Mouse (Mus musculus): Measurements from ENCODE around the gene Pde1c.

Pde1c gene

GRCm38 (mm10) chr6:56098427-56098826 lies 470.5 kb downstream of the Pde1c start:
- DNase-seq (ENCODE audit: low read depth, low spot score), result no peak

GRCm38 (mm10) chr6:56076378-56076805 lies 492.5 kb downstream of the Pde1c start:
- DNase-seq (ENCODE audit: low read depth, low spot score), result no peak

GRCm38 (mm10) chr6:56068516-56068915 lies 500.4 kb downstream of the Pde1c start:
- DNase-seq (ENCODE audit: low read depth, low spot score), result no peak

DNA sequence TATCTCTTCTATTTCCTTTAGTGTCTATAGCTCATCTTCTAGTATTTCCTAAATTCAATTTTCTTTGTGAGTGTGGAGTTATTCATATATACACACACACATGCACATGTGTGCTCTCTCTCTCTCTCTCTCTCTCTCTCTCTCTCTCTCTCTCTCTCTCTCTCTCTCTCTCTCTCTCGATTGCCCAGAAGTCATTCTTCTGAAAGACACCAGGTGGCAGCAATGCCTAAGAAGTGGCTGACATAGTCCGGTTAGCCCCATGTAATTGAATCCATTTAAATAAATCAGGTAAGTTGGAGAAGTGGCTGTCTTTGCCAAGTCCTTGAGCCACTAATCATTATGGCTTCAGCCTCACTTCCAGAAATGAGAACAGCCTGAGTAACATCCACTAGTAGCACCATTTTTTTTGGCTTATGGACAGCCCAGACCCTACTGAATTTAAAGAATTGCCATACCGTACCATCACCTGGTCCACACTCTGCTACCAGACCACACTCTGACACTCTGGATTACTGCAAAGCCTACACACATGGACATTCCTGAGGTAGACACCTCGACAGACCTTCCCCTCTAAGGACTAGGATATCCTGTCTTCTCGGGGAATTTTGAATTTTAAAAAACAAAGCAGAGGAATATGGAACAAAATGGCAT lies 502.1 kb downstream of the Pde1c start:
- DNase-seq (ENCODE audit: low read depth, low spot score), result no peak

DNA sequence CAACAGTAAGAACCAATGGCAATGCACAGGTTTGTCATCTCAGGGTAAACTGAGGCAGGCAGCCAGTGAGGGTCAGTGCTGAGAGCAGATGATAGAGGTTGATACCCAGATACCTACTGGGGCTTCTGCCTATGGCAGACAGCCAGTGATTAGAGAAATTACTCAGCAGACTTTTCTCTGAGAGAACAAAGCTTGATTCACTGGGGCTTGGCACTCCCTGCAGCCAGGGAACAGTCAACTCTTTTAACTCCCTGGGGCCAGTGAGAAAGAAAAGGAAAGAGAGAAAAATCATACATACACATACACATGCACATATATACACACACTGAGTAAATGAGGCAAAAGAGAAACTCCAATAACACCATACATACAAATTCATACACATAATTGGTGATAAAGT lies 505.2 kb downstream of the Pde1c start:
- no peak for DNase-seq (ENCODE audit: low read depth, low spot score)

GRCm38 (mm10) chr6:56049104-56049503 lies 519.8 kb downstream of the Pde1c start:
- no peak for DNase-seq (ENCODE audit: low read depth, low spot score)

- DNase-seq (ENCODE audit: low read depth, low spot score), result no peak
These were observed 520.3 kb downstream of the Pde1c start for GRCm38 (mm10) chr6:56048580-56048979.

DNA sequence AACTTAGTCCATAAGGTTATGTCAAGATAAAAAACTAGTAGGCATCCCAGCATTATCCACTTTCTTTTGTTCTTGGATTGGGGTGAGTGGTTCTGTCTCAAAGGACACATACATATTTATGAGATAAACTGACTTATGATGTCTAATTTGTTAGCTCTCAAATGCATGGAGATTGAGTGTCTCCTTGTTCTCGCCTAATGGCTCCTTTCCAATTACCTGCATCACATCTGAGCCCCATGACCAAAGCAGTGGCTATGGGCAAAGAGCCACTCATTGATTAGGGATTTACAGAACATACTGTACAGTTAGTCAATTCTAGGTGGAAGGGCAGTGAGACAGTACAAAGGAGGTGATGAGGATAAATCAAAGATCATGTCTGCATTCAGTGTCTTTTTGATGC lies 524.2 kb downstream of the Pde1c start:
- DNase-seq (ENCODE audit: low read depth, low spot score), result no peak

DNA sequence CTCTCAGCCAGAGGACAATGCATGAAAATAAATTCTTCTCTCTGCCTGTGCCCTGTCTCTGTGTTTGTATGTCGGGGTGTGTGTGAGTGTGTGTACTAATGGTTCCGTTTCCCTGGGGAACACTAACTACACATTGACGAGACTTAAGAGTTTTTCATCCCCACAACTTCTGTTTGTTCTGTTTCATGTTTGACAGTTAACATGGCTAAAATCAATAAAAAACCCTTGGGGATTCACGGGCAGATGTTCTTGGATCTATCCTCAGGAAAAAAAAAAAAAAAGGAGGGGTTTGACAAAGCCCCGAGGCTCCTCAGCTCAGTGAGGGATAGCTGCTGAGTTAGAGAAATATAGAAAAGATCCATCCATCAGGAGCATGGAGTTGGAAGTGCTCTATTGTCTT lies 524.6 kb downstream of the Pde1c start:
- DNase-seq (ENCODE audit: low read depth, low spot score), result no peak

DNA sequence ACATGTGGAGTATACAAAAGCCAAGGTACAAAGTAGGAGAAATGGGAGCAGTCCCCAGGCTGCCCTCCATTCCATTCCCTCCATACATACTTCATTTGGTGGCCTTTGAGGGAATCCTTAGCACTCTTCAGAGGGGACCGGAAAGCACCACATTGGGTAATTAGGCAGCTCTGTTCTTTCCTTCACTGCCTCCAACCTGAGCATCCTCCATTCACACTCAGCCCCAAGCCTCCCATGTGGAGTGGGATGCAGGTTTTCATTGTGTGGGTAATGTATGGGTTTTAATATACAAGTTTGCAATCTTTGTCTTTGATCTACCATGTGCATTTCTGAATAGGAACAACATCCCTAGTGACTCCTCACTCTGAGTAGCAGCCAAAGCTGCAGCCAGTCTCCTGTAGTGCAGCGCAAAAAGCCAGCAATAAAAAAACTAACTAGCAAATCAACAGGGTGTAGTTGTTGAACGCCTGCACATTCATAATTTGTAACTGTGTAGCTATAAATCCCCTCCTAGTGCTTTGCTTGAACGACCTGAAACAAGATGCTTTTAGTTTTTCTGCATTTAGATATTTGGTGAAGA lies 529.3 kb downstream of the Pde1c start:
- DNase-seq (ENCODE audit: low read depth, low spot score), result no peak

DNA sequence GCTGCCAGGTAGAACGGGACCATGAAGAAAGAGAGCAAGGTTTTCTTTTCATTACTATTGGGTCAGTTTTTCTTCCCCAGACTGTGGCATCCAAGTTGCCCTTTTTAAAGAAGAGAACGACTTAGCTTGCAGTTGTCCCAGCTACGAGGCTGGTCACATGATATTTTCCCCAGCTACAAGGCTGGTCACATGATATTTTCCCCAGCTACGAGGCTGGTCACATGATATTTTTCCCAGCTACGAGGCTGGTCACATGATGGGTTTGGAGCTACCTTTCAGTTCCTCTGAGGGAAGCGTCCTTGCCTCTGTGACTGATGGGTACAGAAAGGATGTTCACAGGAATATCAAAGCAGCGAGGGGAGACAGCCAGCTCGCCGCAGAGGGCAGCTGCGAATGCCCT lies 533.8 kb downstream of the Pde1c start:
- no peak for DNase-seq (ENCODE audit: low read depth, low spot score)

DNA sequence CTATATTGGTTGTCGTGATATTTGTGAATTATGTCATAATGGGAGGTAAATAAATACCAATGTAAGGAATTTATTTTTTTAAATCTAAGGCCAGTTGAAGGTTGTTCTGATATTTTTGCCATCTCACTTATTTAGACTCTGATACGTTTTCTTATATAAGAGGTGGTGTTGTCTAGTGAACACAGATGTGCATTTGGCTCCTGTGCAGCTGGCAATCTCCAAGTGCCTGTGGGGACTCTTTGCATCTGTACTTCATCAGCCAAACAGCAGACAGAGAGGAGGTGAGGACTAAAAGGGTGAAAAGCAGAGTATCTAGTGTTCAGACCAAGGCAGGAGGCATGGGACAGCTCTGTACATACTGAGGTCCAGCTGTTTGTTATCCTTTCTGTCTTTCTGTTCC lies 536.7 kb downstream of the Pde1c start:
- no peak for DNase-seq (ENCODE audit: low read depth, low spot score)

DNA sequence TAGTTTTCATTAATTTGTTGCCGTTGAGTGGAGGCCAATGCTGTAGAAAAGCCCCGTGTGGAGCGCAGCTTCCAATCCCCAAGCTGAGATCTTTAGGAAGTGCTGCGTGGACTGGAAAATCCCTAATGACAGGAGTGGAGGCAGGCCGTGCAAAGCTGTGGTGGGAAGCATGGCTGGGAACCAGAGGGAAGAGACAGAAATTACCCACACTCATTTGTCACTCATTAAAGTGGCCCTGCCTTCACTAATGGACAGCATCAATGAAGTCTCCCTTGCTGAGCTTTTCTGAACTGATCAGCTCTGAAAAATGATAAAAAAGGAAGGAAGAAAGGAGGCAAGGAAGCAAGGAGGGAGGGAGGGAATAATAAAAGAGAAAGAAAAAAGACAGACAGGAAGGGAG lies 538.9 kb downstream of the Pde1c start:
- DNase-seq (ENCODE audit: low read depth, low spot score), result no peak

DNA sequence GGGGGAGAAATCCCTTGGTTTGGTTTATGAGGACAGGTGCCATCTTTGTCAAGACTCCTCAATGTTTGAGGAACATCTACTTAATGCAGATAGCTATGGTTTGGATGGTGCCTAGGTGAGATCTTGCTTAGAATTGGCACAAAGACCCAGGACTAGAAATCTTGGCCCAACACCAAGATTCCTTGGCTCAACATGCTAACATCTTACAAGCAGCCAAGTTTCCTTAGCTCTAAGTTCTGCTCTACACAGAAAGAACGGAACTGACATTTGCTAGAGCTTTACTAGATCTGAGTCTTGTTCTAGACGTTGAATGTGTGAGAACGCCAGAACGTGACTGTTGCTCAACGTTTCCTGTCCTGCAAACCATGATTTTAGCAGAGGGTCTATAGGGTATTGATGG lies 540.9 kb downstream of the Pde1c start:
- DNase-seq (ENCODE audit: low read depth, low spot score), result no peak

- no peak for DNase-seq (ENCODE audit: low read depth, low spot score)
These were observed 541.6 kb downstream of the Pde1c start for GRCm38 (mm10) chr6:56027318-56027717.

- DNase-seq (ENCODE audit: low read depth, low spot score), result no peak
These were observed 543.4 kb downstream of the Pde1c start for GRCm38 (mm10) chr6:56025533-56025932.
